Mouse (Mus musculus) olfactory bulb, adult 2 months (tissue): Measurements from ENCODE around the gene Snd1. TPM values are rescaled to one million over a fixed set of nuclear protein-coding genes. Genes with fewer than 3 reads are reported as not detected.

ENCODE experiments used
- H3K27ac ChIP-seq: fragments of 200-500 bp; 2 replicates; pipeline ENCODE4 v1.5.1; 2012; ENCODE audit warnings: low read depth, low read length; ENCODE audit not compliant: insufficient read depth
- H3K4me1 ChIP-seq: fragments of 200-500 bp; 2 replicates; pipeline ENCODE4 v1.6.1; 2012; ENCODE audit warnings: low read length; ENCODE audit not compliant: control insufficient read depth, insufficient read depth
- H3K4me3 ChIP-seq: fragments of 200-500 bp; 2 replicates; pipeline ENCODE4 v1.5.1; 2012; ENCODE audit warnings: mild to moderate bottlenecking, low read depth, low read length, moderate library complexity; ENCODE audit not compliant: insufficient read depth
- CTCF ChIP-seq: fragments of 200-500 bp; IDR thresholded peaks from 2 replicates; pipeline ENCODE4 v1.5.1; 2012; ENCODE audit warnings: low read depth, mild to moderate bottlenecking, low read length, moderate library complexity; ENCODE audit not compliant: insufficient read depth
- POLR2A ChIP-seq: fragments of 200-500 bp; IDR thresholded peaks from 2 replicates; pipeline ENCODE4 v1.6.1; 2012; ENCODE audit warnings: mild to moderate bottlenecking, low read depth, low read length, moderate library complexity; ENCODE audit not compliant: insufficient read depth
- WGBS: fragments of 180-500 bp; shearing (Covaris S2); methylation state at CpG from one replicate; pipeline ENCODE4 v1.1.7; 2018; 5-methylcytosine and 5-hydroxymethylcytosine counted together
- polyA plus RNA-seq: library from polyadenylated mRNA; stranded (reverse); fragments of >200 nt; gene quantifications from 2 replicates; pipeline ENCODE4 v1.2.4, GENCODE M21; 2012; ENCODE audit warnings: low replicate concordance; ENCODE audit not compliant: missing spikeins, insufficient read depth, insufficient read length

Gene Snd1
- polyA plus RNA-seq, 1 experiment = not detected

- H3K4me1 ChIP-seq = peaks cover 29% of the 10 kb centered on the region
- TF ChIP-seq POLR2A = no peak
- TF ChIP-seq CTCF = 0 out of 2 replicates have a peak, but pooled peaks have one; percentile 10
- 41% methylated on average over 27 of the region's 27 CpGs for WGBS
- H3K4me3 ChIP-seq = peak within 1 kb of the TSS; percentile 88
- H3K27ac ChIP-seq = peak within 1 kb of the TSS; percentile 95
Measured at GRCm38 (mm10) chr6:28831011-28831853, 356.3 kb downstream of the Snd1 start, which contains the start of gene Lrrc4. Gene Lrrc4 (minus strand): TSS chr6:28831747.

DNA sequence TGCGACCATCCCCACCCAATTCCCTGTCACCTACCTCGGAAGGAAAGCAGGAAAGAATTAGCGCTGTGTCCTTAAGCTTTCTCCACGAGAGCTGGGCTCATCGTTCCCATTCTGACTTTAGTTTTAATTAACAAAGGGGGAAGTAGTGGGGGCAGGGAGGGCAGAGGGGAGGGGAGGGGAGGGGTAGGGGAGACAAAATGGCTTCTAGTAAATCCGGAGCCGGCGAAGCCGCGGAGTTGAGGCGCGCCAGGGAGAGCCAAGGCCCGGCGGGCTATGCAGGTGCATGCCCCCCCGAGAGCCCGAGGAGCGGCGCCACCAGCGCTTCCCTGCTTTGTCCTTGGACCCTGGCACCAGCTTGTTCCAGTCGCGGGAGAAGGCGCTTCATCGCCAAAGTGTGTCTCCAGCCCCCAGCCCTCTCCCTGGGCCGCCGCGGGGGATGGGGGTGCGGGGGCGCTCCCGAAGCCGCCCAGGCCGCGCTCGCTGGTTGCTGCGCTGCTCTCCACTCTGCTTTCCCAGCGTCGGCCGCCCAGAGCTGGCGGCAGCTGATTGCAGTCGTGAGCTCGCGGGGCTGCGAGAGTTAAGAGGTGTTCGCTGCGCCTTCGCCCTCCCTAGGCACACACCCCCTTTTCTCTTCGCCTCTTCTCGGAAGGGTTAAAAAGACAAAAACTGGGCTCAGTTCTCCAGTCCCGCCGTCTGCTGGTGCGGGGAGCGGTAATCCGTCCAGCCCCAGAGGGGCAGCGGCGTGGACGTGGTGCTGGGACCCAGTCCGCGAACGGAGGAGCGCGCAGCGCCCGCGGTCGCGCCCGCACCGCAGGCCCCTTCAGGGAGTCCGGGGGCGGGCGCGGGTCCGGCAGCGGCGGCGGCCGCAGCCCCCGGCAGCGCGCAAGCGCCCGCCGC lies 357.2 kb downstream of the Snd1 start:
- Histone ChIP-seq H3K4me1 (peaks cover 22% of the 10 kb centered on the region), H3K4me3 (peak overlapping the region; percentile 88), H3K27ac (peak overlapping the region; percentile 95)
- no peak for TF ChIP-seq CTCF
- TF ChIP-seq POLR2A = 0 out of 2 replicates have a peak, but pooled peaks have one; percentile 23
- 2% methylated on average over 81 of the region's 82 CpGs for WGBS

DNA sequence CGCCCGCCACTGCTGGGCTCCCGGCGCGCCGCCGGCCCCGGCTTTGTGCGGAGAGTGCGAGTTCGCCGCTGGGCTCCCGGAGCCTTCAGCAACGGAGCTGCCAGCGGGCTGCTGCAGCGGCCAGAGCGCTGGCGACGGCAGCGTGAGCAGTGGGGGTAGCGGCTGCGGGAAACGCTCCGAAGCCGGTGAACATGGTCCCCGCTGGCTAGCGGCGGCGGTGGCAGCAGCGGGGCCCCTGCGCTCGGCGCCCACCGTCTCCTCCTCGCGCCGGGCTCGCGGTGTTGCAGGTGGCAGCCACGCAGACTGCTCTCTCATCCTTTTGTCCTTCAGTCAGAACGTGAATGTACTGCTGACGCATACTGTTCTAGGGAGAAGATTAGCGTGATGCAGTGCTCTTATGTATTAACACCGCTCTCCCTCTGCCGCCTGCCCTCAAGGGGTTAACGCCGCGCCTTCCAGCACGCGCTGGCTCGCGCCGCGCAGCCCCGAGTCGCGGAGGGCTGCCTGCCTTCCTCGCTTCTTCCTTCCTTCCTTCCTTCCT lies 357.9 kb downstream of the Snd1 start:
- TF ChIP-seq POLR2A = no peak
- TF ChIP-seq CTCF = no peak
- WGBS = under 1% methylated on average over 53 of the region's 58 CpGs
- Histone ChIP-seq H3K4me1 (peaks cover 20% of the 10 kb centered on the region), H3K4me3 (peak overlapping the region; percentile 88), H3K27ac (peak overlapping the region; percentile 95)

DNA sequence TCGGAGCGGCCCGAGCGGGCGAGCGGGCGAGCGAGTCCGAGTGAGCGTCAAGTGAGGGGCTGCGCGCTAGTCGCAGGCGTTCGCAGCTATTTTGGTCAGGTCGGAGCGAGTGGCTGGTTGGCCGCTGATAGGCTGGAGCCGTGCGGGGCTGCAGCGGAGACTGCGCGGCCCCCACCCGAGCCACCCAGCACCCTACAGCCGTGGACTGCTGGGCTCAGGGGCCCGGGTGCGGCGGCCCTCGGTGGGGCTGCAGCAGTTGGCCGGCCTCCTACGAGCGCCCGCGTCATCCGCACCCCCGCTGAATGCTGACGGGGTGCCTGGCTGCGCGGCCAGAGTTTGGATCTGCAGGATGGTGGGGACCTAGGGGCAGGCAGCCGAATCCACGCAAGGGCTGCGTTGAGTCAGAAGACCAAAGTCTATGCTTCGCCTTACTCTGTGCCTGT lies 358.5 kb downstream of the Snd1 start:
- WGBS = under 1% methylated on average over 43 of the region's 43 CpGs

DNA sequence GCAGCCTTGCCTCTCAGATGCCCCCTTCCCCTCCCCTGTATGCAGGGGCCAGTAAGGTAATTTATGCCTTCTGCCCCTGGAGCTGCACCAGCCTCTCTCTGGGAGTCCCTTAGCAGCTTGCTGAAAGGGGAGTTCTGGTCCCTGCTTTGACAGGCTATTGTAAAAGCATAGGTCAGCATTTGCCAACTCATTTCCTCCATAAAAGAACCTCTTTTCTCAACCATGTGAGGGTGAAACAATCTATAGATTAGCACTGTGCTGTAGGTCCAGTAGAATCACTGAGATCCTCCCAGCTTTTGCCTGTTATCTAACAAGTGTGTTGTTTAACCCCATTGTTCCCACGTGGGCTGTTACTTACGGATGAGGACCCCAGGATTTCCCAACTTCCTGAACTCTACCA lies 359.1 kb downstream of the Snd1 start:
- Histone ChIP-seq H3K27ac (peak overlapping the region; percentile 78; the same call in 1 of the 2 replicates), H3K4me3 (peak overlapping the region; percentile 88), H3K4me1 (peaks cover 20% of the 10 kb centered on the region)
- 69% methylated on average over 2 of the region's 2 CpGs for WGBS
- TF ChIP-seq POLR2A = no peak
- TF ChIP-seq CTCF = no peak

More for the DNA sequence above, 358.5 kb downstream of the Snd1 start:
- Histone ChIP-seq H3K27ac (peak overlapping the region; percentile 78), H3K4me3 (peak overlapping the region; percentile 88), H3K4me1 (peaks cover 20% of the 10 kb centered on the region)
- TF ChIP-seq CTCF = no peak
- TF ChIP-seq POLR2A = peak; percentile 54

GRCm38 (mm10) chr6:28836600-28836999 lies 361.7 kb downstream of the Snd1 start:
- Histone ChIP-seq H3K4me1 (peaks cover 2% of the 10 kb centered on the region; the same call in 1 of the 2 replicates), H3K27ac (no peak overlapping the region), H3K4me3 (no peak overlapping the region)
- TF ChIP-seq POLR2A = no peak
- TF ChIP-seq CTCF = no peak

GRCm38 (mm10) chr6:28841569-28841968 lies 366.6 kb downstream of the Snd1 start:
- no peak overlapping the region for H3K27ac ChIP-seq
- TF ChIP-seq CTCF (no peak), POLR2A (no peak)
- peaks cover 7% of the 10 kb centered on the region for H3K4me1 ChIP-seq
- 34% methylated on average over 3 of the region's 3 CpGs for WGBS
- no peak overlapping the region for H3K4me3 ChIP-seq
